Mouse (Mus musculus) erythroblast, embryonic 14.5 days (primary cell): ENCODE data around the gene Ntm. TPM values are rescaled to one million over a fixed set of nuclear protein-coding genes. Genes with fewer than 3 reads are reported as not detected.

Experiments used
- H3K27me3 ChIP-seq: 2 replicates; pipeline ENCODE4 v1.6.1; 2012; ENCODE audit warnings: inconsistent platforms; ENCODE audit not compliant: control insufficient read depth
- H3K36me3 ChIP-seq: 2 replicates; pipeline ENCODE4 v1.6.1; 2012; ENCODE audit warnings: mild to moderate bottlenecking, inconsistent platforms; ENCODE audit not compliant: control insufficient read depth
- H3K4me1 ChIP-seq: 2 replicates; pipeline ENCODE4 v1.6.1; 2012; ENCODE audit warnings: inconsistent platforms; ENCODE audit not compliant: control insufficient read depth
- H3K4me3 ChIP-seq: replicated peaks from 2 replicates; pipeline ENCODE3; 2012; ENCODE audit warnings: moderate library complexity, mild to moderate bottlenecking, inconsistent platforms
- H3K9me3 ChIP-seq: 2 replicates; pipeline ENCODE4 v1.6.1; 2012; ENCODE audit warnings: low read length, inconsistent platforms, mixed read lengths; ENCODE audit not compliant: control insufficient read depth
- GATA1 ChIP-seq: IDR thresholded peaks from 2 replicates; pipeline ENCODE4 v1.6.1; 2012; ENCODE audit warnings: low read length, inconsistent platforms, mixed read lengths
- TAL1 ChIP-seq: IDR thresholded peaks from 3 replicates; pipeline ENCODE4 v1.6.1; 2012; ENCODE audit warnings: low read length, inconsistent platforms, mixed read lengths
- polyA plus RNA-seq: library from polyadenylated mRNA; stranded (reverse); fragments of >175 nt; gene quantifications from 2 replicates; pipeline ENCODE4 v1.2.3, GENCODE M21; 2012

Ntm gene
- polyA plus RNA-seq, 1 experiment: 0.01 TPM

- Histone ChIP-seq H3K27me3 (no peaks in the 10 kb centered on the region), H3K36me3 (no peaks in the 10 kb centered on the region), H3K4me3 (no peak overlapping the region), H3K4me1 (no peaks in the 10 kb centered on the region), H3K9me3 (peaks cover 6% of the 10 kb centered on the region; the same call in 1 of the 2 replicates)
- TF ChIP-seq TAL1: no peak
- TF ChIP-seq GATA1: no peak
These were observed 797.2 kb downstream of the Ntm start for GRCm38 (mm10) chr9:29165731-29166130.

- H3K9me3 ChIP-seq: peaks cover 2% of the 10 kb centered on the region; the same call in 1 of the 2 replicates
- no peak overlapping the region for H3K4me3 ChIP-seq
- H3K36me3 ChIP-seq: no peaks in the 10 kb centered on the region
- H3K4me1 ChIP-seq: no peaks in the 10 kb centered on the region
- no peaks in the 10 kb centered on the region for H3K27me3 ChIP-seq
- TF ChIP-seq GATA1 (no peak), TAL1 (no peak)
These were observed 801.8 kb downstream of the Ntm start for GRCm38 (mm10) chr9:29161059-29161642.

- no peak for TF ChIP-seq TAL1
- TF ChIP-seq GATA1: no peak
These were observed 817.0 kb downstream of the Ntm start for GRCm38 (mm10) chr9:29145901-29146300.

GRCm38 (mm10) chr9:29136039-29136438 is 826.9 kb downstream of the Ntm start:
- peaks cover 7% of the 10 kb centered on the region; the same call in 1 of the 2 replicates for H3K9me3 ChIP-seq
- no peaks in the 10 kb centered on the region for H3K27me3 ChIP-seq
- no peaks in the 10 kb centered on the region for H3K36me3 ChIP-seq
- TF ChIP-seq GATA1: no peak
- TF ChIP-seq TAL1: no peak
- H3K4me3 ChIP-seq: no peak overlapping the region
- no peaks in the 10 kb centered on the region for H3K4me1 ChIP-seq

More at GRCm38 (mm10) chr9:29145901-29146300, 817.0 kb downstream of the Ntm start:
- Histone ChIP-seq H3K9me3 (peaks cover 2% of the 10 kb centered on the region; the same call in 1 of the 2 replicates), H3K4me3 (no peak overlapping the region), H3K4me1 (no peaks in the 10 kb centered on the region), H3K36me3 (no peaks in the 10 kb centered on the region), H3K27me3 (no peaks in the 10 kb centered on the region)

- Histone ChIP-seq H3K4me3 (no peak overlapping the region), H3K4me1 (no peaks in the 10 kb centered on the region), H3K36me3 (no peaks in the 10 kb centered on the region), H3K9me3 (peaks cover 15% of the 10 kb centered on the region), H3K27me3 (no peaks in the 10 kb centered on the region)
- TF ChIP-seq TAL1 (no peak), GATA1 (no peak)
These were observed 832.1 kb downstream of the Ntm start for GRCm38 (mm10) chr9:29130717-29131292.

- TF ChIP-seq GATA1 (no peak), TAL1 (no peak)
- H3K27me3 ChIP-seq: no peaks in the 10 kb centered on the region
- H3K4me1 ChIP-seq: no peaks in the 10 kb centered on the region
- peaks cover 15% of the 10 kb centered on the region for H3K9me3 ChIP-seq
- H3K4me3 ChIP-seq: no peak overlapping the region
- H3K36me3 ChIP-seq: no peaks in the 10 kb centered on the region
These were observed 832.6 kb downstream of the Ntm start for GRCm38 (mm10) chr9:29130316-29130715.

- Histone ChIP-seq H3K36me3 (no peaks in the 10 kb centered on the region), H3K4me3 (no peak overlapping the region), H3K4me1 (no peaks in the 10 kb centered on the region), H3K27me3 (no peaks in the 10 kb centered on the region), H3K9me3 (peaks cover 19% of the 10 kb centered on the region)
- TF ChIP-seq GATA1 (no peak), TAL1 (no peak)
These were observed 834.5 kb downstream of the Ntm start for GRCm38 (mm10) chr9:29128416-29128815.

GRCm38 (mm10) chr9:29124455-29124854 is 838.5 kb downstream of the Ntm start:
- TF ChIP-seq TAL1: no peak
- TF ChIP-seq GATA1: no peak
- peaks cover 5% of the 10 kb centered on the region; the same call in 1 of the 2 replicates for H3K9me3 ChIP-seq
- H3K27me3 ChIP-seq: no peaks in the 10 kb centered on the region
- H3K4me1 ChIP-seq: no peaks in the 10 kb centered on the region
- H3K4me3 ChIP-seq: no peak overlapping the region
- H3K36me3 ChIP-seq: no peaks in the 10 kb centered on the region

- H3K4me1 ChIP-seq: no peaks in the 10 kb centered on the region
- H3K36me3 ChIP-seq: no peaks in the 10 kb centered on the region
- peaks cover 5% of the 10 kb centered on the region; the same call in 1 of the 2 replicates for H3K9me3 ChIP-seq
- no peak for TF ChIP-seq GATA1
- TF ChIP-seq TAL1: no peak
- no peak overlapping the region for H3K4me3 ChIP-seq
- H3K27me3 ChIP-seq: no peaks in the 10 kb centered on the region
These were observed 839.1 kb downstream of the Ntm start for GRCm38 (mm10) chr9:29123828-29124227.
